Mouse (Mus musculus) heart, embryonic 12.5 days (tissue): ENCODE results near the gene Trp53i11. TPM values are rescaled to one million over a fixed set of nuclear protein-coding genes. Genes with fewer than 3 reads are reported as not detected.

Experiments used
- ATAC-seq: fragments of 200-750 bp; cut with Nextera tagmentation; 2 replicates; pipeline ENCODE4 v1.8.0; 2017; ENCODE audit warnings: moderate TSS enrichment, moderate library complexity; ENCODE audit not compliant: insufficient number of reproducible peaks, low FRiP score
- H3K27ac ChIP-seq: fragments of 300-500 bp; sonication (generic); 2 replicates; pipeline ENCODE4 v1.5.1; 2016; ENCODE audit warnings: mild to moderate bottlenecking, moderate library complexity; ENCODE audit not compliant: poor library complexity, severe bottlenecking
- H3K27me3 ChIP-seq: fragments of 300-500 bp; sonication (generic); replicated peaks from 2 replicates; pipeline ENCODE4 v1.6.1; 2016; ENCODE audit warnings: mild to moderate bottlenecking, moderate library complexity
- H3K36me3 ChIP-seq: fragments of 300-500 bp; sonication (generic); 2 replicates; pipeline ENCODE4 v1.6.1; 2016; ENCODE audit warnings: mild to moderate bottlenecking, moderate library complexity
- H3K4me1 ChIP-seq: fragments of 300-500 bp; sonication (generic); replicated peaks from 2 replicates; pipeline ENCODE4 v1.6.1; 2016; ENCODE audit warnings: mild to moderate bottlenecking
- H3K4me2 ChIP-seq: fragments of 300-500 bp; sonication (generic); 2 replicates; pipeline ENCODE4 v1.6.1; 2016; ENCODE audit warnings: mild to moderate bottlenecking, moderate library complexity
- H3K4me3 ChIP-seq: fragments of 300-500 bp; sonication (generic); 2 replicates; pipeline ENCODE4 v1.5.1; 2016; ENCODE audit warnings: mild to moderate bottlenecking
- H3K9ac ChIP-seq: fragments of 300-500 bp; sonication (generic); 2 replicates; pipeline ENCODE4 v1.6.1; 2016; ENCODE audit warnings: mild to moderate bottlenecking, moderate library complexity
- H3K9me3 ChIP-seq: fragments of 300-500 bp; sonication (generic); replicated peaks from 2 replicates; pipeline ENCODE4 v1.6.1; 2016; ENCODE audit warnings: mild to moderate bottlenecking, moderate library complexity
- WGBS: fragments of 180-500 bp; shearing (Covaris S2); methylation state at CpG from one replicate; pipeline ENCODE4 v1.1.7; 2016; 5-methylcytosine and 5-hydroxymethylcytosine counted together
- polyA plus RNA-seq: library from polyadenylated mRNA; unstranded; fragments of >200 nt; fragmentation: Nextera tagmentation; extraction: Ambion mirVana; gene quantifications from 2 replicates; pipeline ENCODE4 v1.2.1, GENCODE M21; 2016

Gene Trp53i11
- polyA plus RNA-seq, 1 experiment from 2014 or later: 25.2 TPM

DNA sequence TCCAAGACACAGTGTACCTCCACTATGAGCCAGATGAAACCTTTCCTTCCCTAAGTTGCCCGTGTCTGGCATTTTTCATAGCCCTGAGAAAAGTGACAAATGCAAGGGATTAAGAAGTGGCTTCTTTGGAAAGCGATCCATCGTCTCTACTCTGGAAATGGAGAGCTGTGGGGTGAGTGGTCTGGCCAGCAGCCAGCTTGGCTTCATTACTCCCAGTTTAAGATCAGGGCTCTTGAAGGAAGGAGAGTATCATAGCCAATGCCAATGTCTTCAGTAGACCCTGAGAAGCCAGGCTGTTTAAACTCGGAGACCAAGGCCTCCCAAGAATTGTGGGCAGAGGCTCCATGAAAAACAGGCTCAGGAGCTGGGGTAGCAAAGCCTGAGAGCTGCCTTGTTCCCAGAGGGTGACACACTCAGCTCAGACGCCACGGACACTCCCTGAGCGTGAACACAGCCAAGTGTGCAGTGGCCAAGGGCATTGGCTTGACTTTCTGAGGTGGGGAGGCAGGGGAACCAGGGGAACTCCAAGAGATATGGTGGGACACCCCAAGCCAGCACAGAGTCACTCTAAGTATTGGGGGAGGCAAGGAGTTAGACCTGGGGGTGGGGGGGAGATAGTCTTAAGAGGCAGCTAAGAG, 31.1 kb downstream of the Trp53i11 start:
- Histone ChIP-seq H3K9ac (no peak overlapping the region), H3K4me1 (peaks cover 34% of the 10 kb centered on the region)

DNA sequence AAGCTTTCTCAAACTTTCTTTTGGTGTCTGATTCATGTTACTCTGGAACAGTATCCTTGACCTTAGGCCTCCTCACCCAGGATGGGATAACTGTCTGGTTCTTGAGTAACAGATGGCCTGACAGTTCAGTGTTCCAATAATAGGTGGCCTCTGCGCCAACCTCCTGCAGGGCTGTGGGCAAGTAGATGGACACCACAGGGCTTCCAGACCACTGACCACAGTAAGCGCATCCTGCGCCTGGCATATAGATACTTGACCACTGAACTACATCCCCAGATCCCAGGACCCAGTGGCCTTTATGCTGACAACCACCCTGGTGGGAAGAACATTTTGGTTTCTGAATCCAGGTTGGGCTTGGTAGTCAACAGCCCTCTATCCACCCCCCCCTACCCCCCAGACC, 32.2 kb downstream of the Trp53i11 start:
- ATAC-seq: no peak
- no peak overlapping the region for H3K27ac ChIP-seq
- H3K27me3 ChIP-seq: no peaks in the 10 kb centered on the region
- H3K36me3 ChIP-seq: peaks cover 38% of the 10 kb centered on the region
- H3K4me2 ChIP-seq: no peak overlapping the region
- WGBS: 89% methylated on average over 3 of the region's 3 CpGs
- H3K9ac ChIP-seq: no peak overlapping the region
- no peak overlapping the region for H3K4me3 ChIP-seq
- no peaks in the 10 kb centered on the region for H3K9me3 ChIP-seq
- H3K4me1 ChIP-seq: peaks cover 26% of the 10 kb centered on the region

More for the DNA sequence above, 31.1 kb downstream of the Trp53i11 start:
- H3K27me3 ChIP-seq: no peaks in the 10 kb centered on the region
- no peaks in the 10 kb centered on the region for H3K9me3 ChIP-seq
- no peak for ATAC-seq
- H3K27ac ChIP-seq: peak overlapping the region; percentile 29; the same call in 1 of the 2 replicates
- peaks cover 37% of the 10 kb centered on the region for H3K36me3 ChIP-seq
- H3K4me3 ChIP-seq: no peak overlapping the region
- no peak overlapping the region for H3K4me2 ChIP-seq
- WGBS: 72% methylated on average over 7 of the region's 7 CpGs

DNA sequence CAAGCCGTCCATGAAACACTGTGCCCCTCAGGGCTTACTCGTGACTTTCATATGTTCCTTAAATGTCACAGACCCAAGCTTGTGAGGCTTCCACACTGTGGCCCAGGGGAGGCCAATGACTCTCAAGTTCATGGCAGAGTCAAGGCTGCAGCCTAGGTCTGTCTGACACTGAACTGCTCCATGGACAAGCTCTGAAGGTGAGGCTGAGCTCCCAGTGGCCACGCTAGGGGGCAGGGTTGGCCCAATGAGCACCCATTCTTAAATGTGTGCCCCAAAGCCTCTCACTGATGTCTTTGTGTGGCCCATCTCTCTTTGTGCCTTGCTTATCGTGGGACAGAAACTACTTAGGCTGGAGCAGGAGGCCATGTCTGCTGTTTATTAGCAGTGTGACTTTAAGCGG, 33.1 kb downstream of the Trp53i11 start:
- Histone ChIP-seq H3K27ac (no peak overlapping the region), H3K4me2 (no peak overlapping the region), H3K4me1 (peaks cover 20% of the 10 kb centered on the region), H3K27me3 (no peaks in the 10 kb centered on the region), H3K9ac (no peak overlapping the region), H3K9me3 (no peaks in the 10 kb centered on the region), H3K36me3 (peaks cover 37% of the 10 kb centered on the region), H3K4me3 (no peak overlapping the region)
- 66% methylated on average over 5 of the region's 5 CpGs for WGBS
- ATAC-seq: no peak

GRCm38 (mm10) chr2:93223463-93223862, 36.1 kb downstream of the Trp53i11 start:
- no peaks in the 10 kb centered on the region for H3K9me3 ChIP-seq
- WGBS: 26% methylated on average over 6 of the region's 6 CpGs
- H3K27ac ChIP-seq: no peak overlapping the region
- ATAC-seq: no peak
- peaks cover 28% of the 10 kb centered on the region for H3K36me3 ChIP-seq
- H3K4me1 ChIP-seq: peaks cover 25% of the 10 kb centered on the region
- H3K27me3 ChIP-seq: no peaks in the 10 kb centered on the region
- H3K4me3 ChIP-seq: no peak overlapping the region
- H3K9ac ChIP-seq: no peak overlapping the region
- no peak overlapping the region for H3K4me2 ChIP-seq

- 24% methylated on average over 20 of the region's 20 CpGs for WGBS
- no peaks in the 10 kb centered on the region for H3K9me3 ChIP-seq
- peak; percentile 51; the same call in 1 of the 2 replicates for ATAC-seq
- H3K9ac ChIP-seq: peak overlapping the region; percentile 41; the same call in 1 of the 2 replicates
- no peak overlapping the region for H3K4me2 ChIP-seq
- H3K4me3 ChIP-seq: no peak overlapping the region
- H3K4me1 ChIP-seq: peaks cover 40% of the 10 kb centered on the region
- no peaks in the 10 kb centered on the region for H3K27me3 ChIP-seq
- H3K36me3 ChIP-seq: peaks cover 23% of the 10 kb centered on the region
- no peak overlapping the region for H3K27ac ChIP-seq
These were observed 39.6 kb downstream of the Trp53i11 start for GRCm38 (mm10) chr2:93226606-93227595.

DNA sequence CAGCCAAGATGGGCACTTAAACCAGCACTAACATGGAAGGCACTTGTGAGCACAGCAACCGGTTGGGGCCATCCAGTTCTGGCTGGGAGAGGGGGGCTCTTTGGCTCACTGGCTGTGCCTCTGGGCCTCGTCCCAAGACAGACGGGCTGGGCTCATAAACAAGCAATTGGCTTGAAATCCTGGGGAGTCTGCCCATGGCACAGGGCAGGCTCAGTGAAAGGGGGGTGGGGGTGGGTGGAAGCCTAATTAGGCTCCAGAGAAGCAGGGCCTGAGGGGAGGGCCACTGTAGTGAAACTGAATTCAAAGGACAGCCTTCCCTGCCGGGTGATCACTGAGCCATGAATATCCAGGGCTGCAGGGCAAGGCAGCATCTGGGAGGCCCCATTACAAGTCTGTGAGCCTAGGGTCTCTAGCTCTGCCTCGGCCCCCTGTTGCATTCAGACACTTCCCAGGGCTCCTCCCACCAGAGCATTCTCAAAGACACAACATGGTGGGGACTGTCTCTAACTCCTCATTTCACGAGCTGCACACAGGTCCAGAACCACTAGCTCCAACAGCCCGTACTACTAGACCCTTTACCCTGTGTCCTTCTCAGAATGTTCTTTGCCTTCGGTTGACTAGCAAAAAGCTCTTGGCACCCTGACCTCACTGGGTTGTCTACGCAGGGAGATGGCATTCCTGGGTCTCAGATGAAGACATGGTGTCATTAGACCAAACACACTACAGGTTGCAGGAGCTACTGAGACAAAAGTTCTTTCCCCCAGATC, 40.5 kb downstream of the Trp53i11 start:
- peak overlapping the region; percentile 12 for H3K27ac ChIP-seq
- H3K36me3 ChIP-seq: peaks cover 13% of the 10 kb centered on the region
- H3K9ac ChIP-seq: peak overlapping the region; percentile 23
- H3K4me3 ChIP-seq: no peak overlapping the region
- no peaks in the 10 kb centered on the region for H3K9me3 ChIP-seq
- H3K4me1 ChIP-seq: peaks cover 49% of the 10 kb centered on the region
- ATAC-seq: no peak
- no peak overlapping the region for H3K4me2 ChIP-seq
- no peaks in the 10 kb centered on the region for H3K27me3 ChIP-seq
- WGBS: 54% methylated on average over 9 of the region's 9 CpGs

- peaks cover 12% of the 10 kb centered on the region for H3K36me3 ChIP-seq
- H3K27ac ChIP-seq: no peak overlapping the region
- H3K4me3 ChIP-seq: no peak overlapping the region
- ATAC-seq: no peak
- H3K4me1 ChIP-seq: peaks cover 51% of the 10 kb centered on the region
- no peaks in the 10 kb centered on the region for H3K27me3 ChIP-seq
- no peak overlapping the region for H3K4me2 ChIP-seq
- H3K9me3 ChIP-seq: no peaks in the 10 kb centered on the region
- 0 out of 2 replicates have a peak overlapping the region, but pooled peaks have one; percentile 23 for H3K9ac ChIP-seq
- 10% methylated on average over 5 of the region's 5 CpGs for WGBS
These were observed 41.1 kb downstream of the Trp53i11 start for GRCm38 (mm10) chr2:93228480-93228824.

DNA sequence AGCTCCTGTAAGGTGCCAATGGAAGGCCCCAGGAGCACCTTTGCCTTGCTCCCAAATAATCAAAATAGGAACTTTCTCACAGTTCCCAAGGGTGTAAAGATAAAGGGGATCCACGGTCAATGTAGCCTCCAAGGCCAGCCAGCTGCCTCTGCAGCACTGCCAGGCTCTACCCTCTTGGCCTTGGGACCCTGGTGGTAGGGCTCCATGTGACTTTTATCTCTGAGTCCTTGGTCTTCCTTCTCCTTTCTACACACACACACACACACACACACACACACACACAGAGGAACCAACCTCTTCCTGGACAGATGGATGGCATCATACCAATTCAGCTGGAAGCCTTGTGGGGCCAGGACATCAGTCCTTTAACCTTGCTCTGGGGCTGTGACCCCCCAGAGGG, 44.8 kb downstream of the Trp53i11 start:
- Histone ChIP-seq H3K4me2 (no peak overlapping the region), H3K9ac (no peak overlapping the region), H3K36me3 (peaks cover 11% of the 10 kb centered on the region; the same call in 1 of the 2 replicates), H3K27ac (no peak overlapping the region), H3K9me3 (no peaks in the 10 kb centered on the region), H3K4me3 (no peak overlapping the region), H3K4me1 (peaks cover 53% of the 10 kb centered on the region), H3K27me3 (no peaks in the 10 kb centered on the region)
- WGBS: 38% methylated on average over 1 of the region's 1 CpGs
- no peak for ATAC-seq

DNA sequence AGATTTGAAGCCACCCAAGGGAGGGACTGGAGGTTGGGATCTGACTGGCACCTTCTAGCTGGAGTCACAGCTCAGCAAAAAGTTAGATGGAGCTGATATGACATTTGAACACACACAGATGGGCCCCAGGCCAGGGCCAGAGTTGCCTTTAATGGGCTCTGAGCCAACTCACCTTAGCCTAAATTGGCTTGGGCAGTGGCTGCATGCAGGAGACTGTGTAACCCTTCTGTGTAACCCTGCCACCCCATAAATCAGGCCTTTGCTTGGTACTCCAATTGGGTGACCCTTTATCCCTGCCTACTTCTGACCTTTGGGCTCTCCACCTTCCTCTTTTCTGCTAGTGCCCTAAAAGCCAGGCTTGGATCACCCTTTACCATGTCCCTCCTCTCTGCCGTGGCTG, 49.7 kb downstream of the Trp53i11 start:
- Histone ChIP-seq H3K9me3 (no peaks in the 10 kb centered on the region), H3K4me3 (no peak overlapping the region), H3K9ac (no peak overlapping the region), H3K36me3 (0 out of 2 replicates have a peak, but pooled peaks cover 3% of the 10 kb centered on the region), H3K27ac (0 out of 2 replicates have a peak overlapping the region, but pooled peaks have one; percentile 8), H3K27me3 (no peaks in the 10 kb centered on the region), H3K4me1 (peaks cover 50% of the 10 kb centered on the region), H3K4me2 (no peak overlapping the region)
- ATAC-seq: no peak
- 67% methylated on average over 1 of the region's 1 CpGs for WGBS

GRCm38 (mm10) chr2:93238864-93239263, 51.5 kb downstream of the Trp53i11 start:
- H3K27me3 ChIP-seq: no peaks in the 10 kb centered on the region
- no peak overlapping the region for H3K4me3 ChIP-seq
- 71% methylated on average over 6 of the region's 6 CpGs for WGBS
- H3K36me3 ChIP-seq: 0 out of 2 replicates have a peak, but pooled peaks cover 3% of the 10 kb centered on the region
- ATAC-seq: no peak
- H3K4me1 ChIP-seq: peaks cover 47% of the 10 kb centered on the region
- H3K4me2 ChIP-seq: no peak overlapping the region
- H3K9ac ChIP-seq: no peak overlapping the region
- no peak overlapping the region for H3K27ac ChIP-seq
- no peaks in the 10 kb centered on the region for H3K9me3 ChIP-seq
